Mouse (Mus musculus): ENCODE data around the gene Map3k1.

Gene Map3k1

GRCm38 (mm10) chr13:111808637-111809465 lies at the start of gene Map3k1:
TSS of gene Map3k1 (minus strand) at chr13:111808993.
- DNase-seq: peak; percentile 72

- no peak for DNase-seq
These were observed 48.1 kb upstream of the Map3k1 start for GRCm38 (mm10) chr13:111856786-111857455.

GRCm38 (mm10) chr13:111856232-111856631 lies 47.4 kb upstream of the Map3k1 start:
- DNase-seq: no peak

GRCm38 (mm10) chr13:111852451-111853224 lies 43.8 kb upstream of the Map3k1 start:
- DNase-seq: no peak

GRCm38 (mm10) chr13:111850046-111850837 lies 41.4 kb upstream of the Map3k1 start:
- no peak for DNase-seq

GRCm38 (mm10) chr13:111845471-111845870 lies 36.7 kb upstream of the Map3k1 start:
- DNase-seq: no peak

- no peak for DNase-seq
These were observed 35.5 kb upstream of the Map3k1 start for GRCm38 (mm10) chr13:111844313-111844712.

- DNase-seq: no peak
These were observed 27.0 kb upstream of the Map3k1 start for GRCm38 (mm10) chr13:111835787-111836186.

GRCm38 (mm10) chr13:111834613-111835012 lies 25.8 kb upstream of the Map3k1 start:
- no peak for DNase-seq

GRCm38 (mm10) chr13:111829473-111829872 lies 20.7 kb upstream of the Map3k1 start:
- DNase-seq: no peak

- no peak for DNase-seq
These were observed 18.7 kb upstream of the Map3k1 start for GRCm38 (mm10) chr13:111827481-111827880.

- DNase-seq: no peak
These were observed 15.4 kb upstream of the Map3k1 start for GRCm38 (mm10) chr13:111824178-111824577.

- no peak for DNase-seq
These were observed 13.1 kb upstream of the Map3k1 start for GRCm38 (mm10) chr13:111821727-111822375.

GRCm38 (mm10) chr13:111819618-111820385 lies 11.0 kb upstream of the Map3k1 start:
- no peak for DNase-seq

GRCm38 (mm10) chr13:111819106-111819505 lies 10.3 kb upstream of the Map3k1 start:
- DNase-seq: no peak

GRCm38 (mm10) chr13:111818216-111818903 lies 9.6 kb upstream of the Map3k1 start:
- DNase-seq: no peak

GRCm38 (mm10) chr13:111817773-111818172 lies 9.0 kb upstream of the Map3k1 start:
- no peak for DNase-seq

GRCm38 (mm10) chr13:111816431-111816830 lies 7.6 kb upstream of the Map3k1 start:
- no peak for DNase-seq

GRCm38 (mm10) chr13:111815486-111815885 lies 6.7 kb upstream of the Map3k1 start:
- DNase-seq: no peak

GRCm38 (mm10) chr13:111815017-111815416 lies 6.2 kb upstream of the Map3k1 start:
- DNase-seq: no peak

- no peak for DNase-seq
These were observed 3.9 kb upstream of the Map3k1 start for GRCm38 (mm10) chr13:111812647-111813046.

Measured in right cerebral cortex, postnatal 4 days (tissue).